Mouse (Mus musculus) ES-Bruce4 (cell line): ENCODE data around the gene Gm9008. TPM values are rescaled to one million over a fixed set of nuclear protein-coding genes. Genes with fewer than 3 reads are reported as not detected.
"Not testable (repeated sequence)": the region's sequence is repeated elsewhere in the genome, so short reads cannot be mapped to it uniquely, and the experiment has no call there.

Source experiments
- H3K27ac ChIP-seq: 2 replicates; pipeline ENCODE4 v1.5.1; 2012; ENCODE audit warnings: low read length, inconsistent platforms; ENCODE audit not compliant: insufficient read depth
- H3K27me3 ChIP-seq: 2 replicates; pipeline ENCODE4 v1.6.1; 2012; ENCODE audit warnings: mild to moderate bottlenecking, low read length, inconsistent platforms; ENCODE audit not compliant: control insufficient read depth, poor library complexity, insufficient read depth, severe bottlenecking
- H3K36me3 ChIP-seq: 2 replicates; pipeline ENCODE4 v1.6.1; 2012; ENCODE audit warnings: inconsistent platforms, mild to moderate bottlenecking, low read length, moderate library complexity; ENCODE audit not compliant: control insufficient read depth, poor library complexity, insufficient read depth, severe bottlenecking
- H3K4me1 ChIP-seq: one replicate; pipeline ENCODE4 v1.8.1; 2011; ENCODE audit warnings: low read length; ENCODE audit not compliant: control insufficient read depth, insufficient read depth
- H3K4me3 ChIP-seq: 2 replicates; pipeline ENCODE4 v1.5.1; 2011; ENCODE audit warnings: low read depth, mild to moderate bottlenecking, low read length
- H3K9ac ChIP-seq: 2 replicates; pipeline ENCODE4 v1.6.1; 2012; ENCODE audit warnings: low read depth, mild to moderate bottlenecking, inconsistent platforms; ENCODE audit not compliant: poor library complexity, severe bottlenecking
- H3K9me3 ChIP-seq: replicated peaks from 2 replicates; pipeline ENCODE4 v1.6.1; 2012; ENCODE audit warnings: mild to moderate bottlenecking, low read length, inconsistent platforms; ENCODE audit not compliant: control insufficient read depth, poor library complexity, insufficient read depth, severe bottlenecking
- CTCF ChIP-seq: IDR thresholded peaks from one replicate; pipeline ENCODE4 v1.8.1; 2011; ENCODE audit warnings: low read depth, low read length
- EP300 ChIP-seq: IDR thresholded peaks from 2 replicates; pipeline ENCODE4 v1.6.1; 2011; ENCODE audit warnings: low read depth, low read length; ENCODE audit not compliant: insufficient read depth
- POLR2A ChIP-seq: IDR thresholded peaks from one replicate; pipeline ENCODE4 v1.8.1; 2011; ENCODE audit warnings: low read length; ENCODE audit not compliant: insufficient read depth
- polyA plus RNA-seq: library from polyadenylated mRNA; stranded (reverse); fragments of >200 nt; gene quantifications from 2 replicates; pipeline ENCODE4 v1.2.4, GENCODE M21; 2011; ENCODE audit warnings: low read depth; ENCODE audit not compliant: missing spikeins, insufficient read depth, insufficient read length

The Gm9008 gene
- 6.9 and 8.4 TPM in 2 replicates for polyA plus RNA-seq

DNA sequence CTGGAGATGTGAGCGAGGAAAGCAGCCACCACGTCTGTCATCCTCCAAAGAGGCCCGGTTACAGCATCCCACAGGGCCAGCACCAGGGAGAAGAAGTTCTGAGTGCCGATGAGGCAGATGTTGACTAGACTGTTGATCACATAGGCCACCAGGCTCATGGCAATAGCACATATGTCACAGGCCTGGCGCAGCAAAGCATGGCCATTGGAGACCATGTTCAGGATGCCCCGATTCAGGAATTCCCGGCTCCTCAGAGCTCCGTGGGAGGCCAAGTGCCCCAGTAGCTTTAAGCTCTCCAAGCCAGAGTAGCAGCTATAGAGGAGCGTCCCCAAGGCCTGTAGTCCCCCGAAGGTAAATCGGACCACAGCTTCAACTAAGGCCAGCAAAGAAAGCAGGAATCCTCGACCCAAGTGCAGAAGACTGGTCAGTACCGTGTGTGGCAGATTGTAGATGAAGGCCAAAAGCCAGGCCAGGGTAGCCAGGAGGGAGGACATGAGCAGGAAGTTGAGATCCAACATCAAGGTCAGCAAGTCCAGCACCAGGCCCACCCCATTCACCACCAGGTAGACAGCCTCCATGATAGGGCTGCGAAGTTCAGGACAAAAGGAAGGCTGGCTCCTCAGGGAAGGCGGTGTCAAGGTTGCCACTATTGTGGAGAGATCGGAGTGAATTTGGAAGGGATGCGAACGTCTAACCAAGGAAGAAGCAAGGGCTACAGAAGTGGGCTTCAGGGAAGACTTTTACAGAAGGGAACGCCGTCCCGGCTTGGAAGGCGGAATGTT lies at the start of gene Gm9008:
Gene Gm9008, minus strand, starts transcription at position 731 of the 782 bp plus-strand sequence.
- not testable (repeated sequence) for H3K27ac ChIP-seq, H3K9ac ChIP-seq, H3K36me3 ChIP-seq, H3K27me3 ChIP-seq, H3K9me3 ChIP-seq, H3K4me1 ChIP-seq
- H3K4me3 ChIP-seq, result peak within 1 kb of the TSS; percentile 25; the same call in 1 of the 2 replicates

DNA sequence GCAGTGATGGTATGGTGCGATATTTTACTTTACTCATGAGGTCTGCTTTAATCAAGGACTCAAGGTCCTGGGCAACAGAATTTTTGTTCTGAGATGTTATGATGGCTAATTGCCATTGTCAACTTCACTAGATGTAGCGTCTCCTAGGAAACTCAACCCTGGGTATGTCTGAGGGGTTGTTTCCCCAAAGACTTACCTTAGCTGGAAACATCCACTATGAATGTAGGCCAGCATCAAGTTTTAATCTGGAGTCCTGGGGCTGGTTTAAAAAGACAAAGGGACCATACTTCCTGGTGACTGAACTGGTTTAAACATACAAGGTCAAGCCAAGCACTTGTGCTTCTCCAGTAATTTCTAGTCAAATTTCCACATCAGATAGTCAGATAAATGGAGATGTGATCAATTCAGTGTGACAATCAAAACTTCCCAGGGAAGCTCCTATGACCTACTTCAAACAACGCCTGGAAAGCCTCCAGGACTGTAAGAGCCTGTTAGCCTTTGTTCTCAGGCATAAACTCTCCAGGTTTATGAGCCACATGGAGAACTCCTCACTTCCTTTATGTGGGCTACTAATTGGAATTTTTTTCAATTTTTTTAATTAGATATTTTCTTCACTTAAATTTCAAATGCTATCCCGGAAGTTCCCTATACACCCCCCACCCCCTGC lies 24.5 kb upstream of the Gm9008 start:
- H3K4me3 ChIP-seq, result no peak overlapping the region
- H3K36me3 ChIP-seq, result no peaks in the 10 kb centered on the region
- no peak overlapping the region for H3K27ac ChIP-seq
- TF ChIP-seq POLR2A, result no peak
- no peak for TF ChIP-seq EP300
- TF ChIP-seq CTCF, result no peak
- H3K9me3 ChIP-seq, result no peaks in the 10 kb centered on the region
- H3K27me3 ChIP-seq, result no peaks in the 10 kb centered on the region
- no peaks in the 10 kb centered on the region for H3K4me1 ChIP-seq
- H3K9ac ChIP-seq, result no peak overlapping the region

DNA sequence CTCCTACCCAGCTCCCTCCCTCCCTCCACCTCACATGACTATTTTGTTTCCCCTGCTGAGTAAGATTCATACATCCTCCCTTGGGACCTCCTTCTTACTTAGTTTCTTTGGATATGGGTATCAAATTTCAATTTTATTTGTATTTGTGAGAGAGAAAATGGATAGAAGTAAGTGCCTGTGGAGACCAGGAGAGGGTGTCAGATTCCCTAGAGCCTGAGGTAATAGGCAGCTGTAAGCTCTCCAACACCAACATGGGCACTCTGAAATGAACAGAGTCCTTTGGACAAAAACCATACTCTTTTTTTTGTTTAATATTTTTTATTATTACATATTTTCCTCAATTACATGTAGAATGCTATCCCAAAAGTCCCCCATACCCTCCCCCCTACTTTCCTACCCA lies 12.6 kb upstream of the Gm9008 start:
- no peak overlapping the region for H3K27ac ChIP-seq
- TF ChIP-seq EP300, result no peak
- TF ChIP-seq CTCF, result no peak
- no peak for TF ChIP-seq POLR2A
- no peaks in the 10 kb centered on the region for H3K4me1 ChIP-seq
- no peaks in the 10 kb centered on the region for H3K36me3 ChIP-seq
- no peak overlapping the region for H3K9ac ChIP-seq
- no peak overlapping the region for H3K4me3 ChIP-seq
- no peaks in the 10 kb centered on the region for H3K9me3 ChIP-seq
- H3K27me3 ChIP-seq, result no peaks in the 10 kb centered on the region

DNA sequence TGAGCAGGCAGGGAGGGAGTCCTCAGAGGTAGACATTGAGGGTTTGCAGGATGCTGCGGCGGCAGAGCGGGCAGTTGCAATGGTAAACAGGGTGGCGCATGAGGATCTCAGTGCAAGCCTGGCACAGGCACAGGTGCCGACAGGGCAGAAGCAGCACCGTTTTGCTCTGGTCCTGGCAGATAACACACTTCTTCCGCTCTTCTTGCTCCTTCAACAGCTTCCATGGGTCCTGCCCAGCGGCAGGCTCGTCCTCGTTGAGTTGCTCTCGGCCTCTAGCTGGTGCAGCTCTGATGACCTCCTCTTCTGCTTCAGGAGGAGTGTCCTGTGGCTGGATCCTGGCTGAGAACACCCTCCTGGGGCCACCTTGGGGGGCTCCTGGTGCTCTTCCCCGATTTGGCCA lies 1.2 kb downstream of the Gm9008 start:
- not testable (repeated sequence) for H3K27me3 ChIP-seq, H3K27ac ChIP-seq, H3K36me3 ChIP-seq, H3K4me1 ChIP-seq, H3K9me3 ChIP-seq, H3K9ac ChIP-seq
- H3K4me3 ChIP-seq, result 0 out of 2 replicates have a peak overlapping the region, but pooled peaks have one; percentile 6

DNA sequence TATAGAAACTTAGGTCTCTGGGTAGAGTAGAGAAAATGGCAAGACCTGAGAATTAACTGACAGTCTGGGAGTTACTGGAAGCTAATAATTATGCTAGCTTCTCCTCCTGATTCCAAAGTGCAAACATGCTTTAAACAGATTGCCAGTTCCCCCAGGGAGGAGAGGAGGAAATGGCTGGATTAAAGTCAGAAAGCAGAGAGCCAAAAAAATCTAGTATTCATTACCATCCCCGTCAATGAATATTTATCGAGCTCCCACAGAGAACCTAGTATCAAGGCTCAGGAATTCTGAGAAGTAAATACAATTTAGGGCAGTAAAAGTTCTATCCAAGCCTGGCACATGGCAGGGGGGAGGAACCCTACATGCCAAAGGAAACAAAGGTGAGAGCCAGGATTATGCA lies 29.4 kb downstream of the Gm9008 start:
- Histone ChIP-seq H3K4me1 (no peaks in the 10 kb centered on the region), H3K9me3 (no peaks in the 10 kb centered on the region), H3K36me3 (no peaks in the 10 kb centered on the region), H3K9ac (no peak overlapping the region), H3K27me3 (no peaks in the 10 kb centered on the region), H3K27ac (no peak overlapping the region), H3K4me3 (no peak overlapping the region)
- TF ChIP-seq POLR2A (no peak), CTCF (no peak), EP300 (no peak)
